1 mouse cellular context compared by ENCODE assay signal in genomic region chr9:121704261-121704645, GRCm38 (mm10).
TF ChIP-seq lines count a peak whose summit lies in the region.

No protein-coding gene starts in this region.

TF ChIP-seq in MEL, 35 proteins besides CTCF, POLR2A, EP300 and RAD21 (continued from another document):
- TF ChIP-seq TAL1 (IDR thresholded peaks at IDR 0.05; ENCODE audit: low read length) = no peak
